Mouse (Mus musculus): ENCODE measurements around the gene Tsc22d1. TPM values are rescaled to one million over a fixed set of nuclear protein-coding genes. Genes with fewer than 3 reads are reported as not detected.

Tsc22d1 gene
- 100 to 1,000 TPM in 1 of 2 experiments, 10 to 100 TPM in 1; 77.9 to 381 TPM for polyA plus RNA-seq (2012; fragmentation: generic; extraction: Trizol)

DNA sequence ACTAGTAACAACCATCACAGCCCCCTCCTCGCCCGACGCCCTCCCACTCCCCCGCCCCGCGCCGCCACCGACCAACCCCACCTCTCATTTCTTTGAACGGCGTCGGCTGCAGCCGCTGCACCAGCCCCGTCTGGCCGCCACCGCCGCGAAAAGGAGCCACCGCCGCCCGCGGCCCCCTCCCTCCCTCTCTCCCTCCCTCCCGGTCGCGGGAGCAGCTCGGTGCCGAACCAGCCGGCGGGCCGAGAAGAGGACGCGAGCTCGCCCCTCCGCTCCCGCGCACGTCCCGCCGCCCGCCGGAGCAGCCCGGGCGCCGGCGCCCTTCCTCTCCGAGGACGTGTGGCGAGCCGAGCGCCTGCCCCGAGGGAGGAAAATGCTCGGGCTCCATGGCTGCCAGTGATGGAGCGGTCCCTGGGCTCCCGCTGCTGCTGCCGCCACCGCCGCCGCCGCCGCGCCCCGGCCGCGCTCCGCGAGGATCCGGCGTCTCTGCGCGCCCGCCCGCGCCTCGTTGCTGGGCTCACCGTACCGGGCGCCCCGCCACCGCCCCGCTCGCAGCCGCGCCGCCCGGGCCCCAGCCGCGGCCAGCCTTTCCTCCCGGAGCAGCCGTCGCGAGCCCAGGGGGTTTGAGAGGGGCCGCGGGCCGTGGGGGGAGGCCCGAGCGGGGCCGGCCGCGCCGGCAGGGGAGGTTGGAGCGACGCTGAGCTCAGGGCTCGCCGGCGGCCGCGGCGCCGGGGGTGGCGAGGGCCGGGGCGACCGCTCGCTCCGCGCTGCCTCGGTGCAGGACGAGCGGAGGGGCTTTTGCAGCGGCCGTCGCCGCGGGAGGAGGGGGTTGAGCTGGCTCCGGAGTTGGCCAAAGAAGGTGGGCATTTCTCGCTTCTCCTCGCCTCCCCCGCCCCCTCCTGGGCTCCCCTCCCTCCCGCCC lies at the start of gene Tsc22d1:
Gene Tsc22d1, plus strand, starts transcription at position 100 of the 919 bp plus-strand sequence.

DNA sequence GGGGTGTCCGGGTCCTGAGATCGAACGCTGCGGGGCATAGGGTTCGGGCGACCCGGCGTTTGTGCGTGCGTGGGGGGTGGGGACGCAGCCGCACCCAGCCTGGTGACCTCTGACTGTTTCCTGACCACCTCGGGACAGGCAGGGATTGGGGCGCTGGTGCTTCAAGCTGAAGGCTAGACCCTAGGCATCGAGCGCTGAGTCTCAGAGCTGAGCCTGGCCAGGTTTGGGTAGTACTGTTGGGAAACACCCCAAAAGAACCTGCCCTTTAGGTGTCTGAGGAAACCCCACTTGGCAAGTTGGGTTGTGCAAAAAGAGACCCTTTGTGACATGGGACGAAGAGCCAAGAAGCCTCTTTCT lies 142.1 kb downstream of the Tsc22d1 start, which contains the start of gene Serp2:
Gene Serp2, minus strand, starts transcription at position 38 of the 357 bp plus-strand sequence.

Other genes with a start within 250 kb of the Tsc22d1 start
- under 1 TPM in 1 of 2 experiments, not detected in 1; 0.07 TPM for gene Serp2, start 141.9 kb downstream of the Tsc22d1 start, polyA plus RNA-seq (2012; fragmentation: generic; extraction: Trizol)